Mouse (Mus musculus): ENCODE results near the gene Lrrc8c.

The Lrrc8c gene

GRCm38 (mm10) chr5:105501136-105501535 is 18.1 kb upstream of the Lrrc8c start:
- DNase-seq (ENCODE audit: low read depth): no peak

DNA sequence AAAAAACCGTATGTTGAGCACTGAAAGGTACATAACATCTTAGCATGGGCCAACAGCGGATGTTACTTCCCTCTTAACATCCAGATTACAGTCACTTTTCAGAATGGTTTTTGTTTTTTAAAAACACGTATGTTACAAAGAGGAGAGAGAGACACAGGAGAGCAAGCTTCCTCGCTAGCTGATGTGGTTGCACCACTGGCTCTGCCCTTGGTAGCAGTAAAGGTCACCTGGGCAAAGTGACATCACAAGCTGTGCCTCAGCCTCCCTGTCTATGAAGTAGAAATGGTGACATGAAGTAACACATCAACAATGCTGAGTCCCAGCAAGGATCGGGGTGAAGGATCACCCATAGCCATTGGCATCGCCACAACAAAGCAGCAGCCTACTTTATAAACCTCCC is 10.4 kb upstream of the Lrrc8c start:
- DNase-seq (ENCODE audit: low read depth): no peak

GRCm38 (mm10) chr5:105512297-105512696 is 6.9 kb upstream of the Lrrc8c start:
- no peak for DNase-seq (ENCODE audit: low read depth)

DNA sequence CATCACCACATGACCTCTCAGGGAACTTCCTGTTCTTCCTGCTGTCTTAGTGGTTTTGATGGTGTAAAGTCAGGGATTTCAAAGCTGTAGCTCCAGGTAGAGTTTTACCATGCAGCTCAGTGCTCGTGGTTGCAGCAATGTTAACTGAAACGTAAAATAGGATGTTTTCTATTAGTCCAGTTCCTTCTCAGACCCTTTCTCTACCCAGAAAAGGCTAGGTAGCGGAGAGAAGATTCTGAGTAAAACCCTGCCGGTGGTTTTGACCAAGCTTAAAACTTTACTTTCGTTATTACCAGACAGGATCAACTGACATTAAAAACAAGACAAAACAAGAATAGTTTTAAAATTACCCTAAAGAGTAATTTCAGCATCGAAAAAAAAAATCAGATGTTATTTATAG is 3.7 kb upstream of the Lrrc8c start:
- no peak for DNase-seq (ENCODE audit: low read depth)

DNA sequence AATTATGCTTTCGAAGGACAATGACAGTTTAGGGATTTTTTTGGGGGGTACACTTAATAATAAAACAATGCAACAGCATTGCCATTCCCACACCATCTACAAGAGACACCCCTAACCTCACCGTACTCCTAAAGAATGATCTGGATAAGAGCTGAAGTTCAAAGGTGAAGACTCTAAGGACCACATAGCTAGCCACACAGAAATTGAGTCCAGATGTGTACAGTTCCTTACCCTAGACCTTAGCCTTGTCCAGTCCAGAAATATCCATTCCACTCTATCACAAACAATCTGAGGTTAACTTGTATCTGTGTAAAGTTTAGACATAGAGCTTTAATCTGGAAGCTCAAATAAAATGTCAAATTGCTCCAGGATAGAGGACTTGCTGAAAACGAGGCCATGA is 2.9 kb upstream of the Lrrc8c start:
- DNase-seq (ENCODE audit: low read depth): no peak

DNA sequence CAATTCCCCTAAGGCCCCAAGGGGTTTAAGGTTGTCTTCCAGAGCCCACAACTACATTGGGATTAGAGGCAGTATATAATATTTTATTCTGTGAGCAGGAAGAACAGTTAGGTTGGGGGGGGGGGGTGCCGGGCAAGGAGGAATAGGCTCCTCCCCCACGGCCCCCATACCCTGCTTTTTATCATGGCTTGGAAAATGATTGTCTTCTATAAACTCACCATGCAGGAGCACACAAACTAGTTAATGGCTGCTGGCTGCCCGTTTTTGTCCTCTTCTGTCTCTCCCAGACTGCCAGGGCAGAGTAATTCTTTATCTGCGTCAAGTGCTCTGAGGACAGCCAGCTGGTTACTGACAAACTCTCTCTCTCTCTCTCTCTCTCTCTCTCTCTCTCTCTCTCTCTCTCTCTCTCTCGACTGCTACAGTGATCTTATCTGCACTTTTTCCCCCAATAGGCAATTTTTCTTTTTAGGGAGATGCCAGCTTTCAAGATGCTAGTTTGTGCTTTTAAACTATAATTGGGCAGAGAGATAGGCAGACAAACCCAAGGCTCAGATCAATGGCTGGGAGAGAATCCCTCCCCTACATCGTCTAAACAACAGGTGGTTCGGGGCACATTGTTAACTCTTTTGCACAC is 1.1 kb upstream of the Lrrc8c start:
- no peak for DNase-seq (ENCODE audit: low read depth)

DNA sequence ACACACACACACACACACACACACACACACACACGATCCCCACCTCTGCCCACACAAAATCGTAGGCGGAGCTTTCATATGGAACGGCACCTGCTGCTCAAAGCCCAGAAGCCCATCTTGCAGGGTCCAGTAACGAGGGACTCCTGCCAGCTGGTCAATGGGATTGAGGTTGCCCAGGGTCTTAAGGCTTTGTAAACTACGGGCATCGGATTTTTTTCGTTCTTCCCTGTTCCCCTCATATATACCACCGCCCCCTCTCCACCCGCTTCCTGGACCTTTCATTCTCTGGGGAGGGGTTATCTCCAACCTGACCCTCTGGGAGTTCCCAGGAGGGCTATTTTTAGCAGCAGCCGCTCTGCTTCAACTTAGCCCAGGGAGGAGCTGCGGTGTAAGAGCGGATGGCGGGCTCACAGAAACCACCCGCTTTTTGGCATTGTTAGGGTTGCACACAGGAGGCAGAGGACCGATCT is 527 bp upstream of the Lrrc8c start:
- no peak for DNase-seq (ENCODE audit: low read depth)

DNA sequence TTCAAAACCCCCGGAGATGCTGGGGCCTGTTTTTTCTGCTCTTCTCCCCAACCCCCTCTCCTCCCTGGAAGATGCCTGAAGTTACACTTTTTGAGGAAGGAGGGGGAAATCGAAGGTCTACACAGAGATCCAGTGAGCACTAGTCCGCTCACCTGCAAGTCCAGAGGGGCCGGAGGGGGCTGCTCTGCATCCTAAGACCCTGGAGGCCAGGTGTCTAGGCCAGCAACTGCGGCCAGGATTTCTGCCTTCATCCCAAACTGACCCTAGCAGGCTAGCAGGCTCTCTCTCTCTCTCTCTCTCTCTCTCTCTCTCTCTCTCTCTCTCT is 750 bp downstream of the Lrrc8c start:
- DNase-seq (ENCODE audit: low read depth): no peak

DNA sequence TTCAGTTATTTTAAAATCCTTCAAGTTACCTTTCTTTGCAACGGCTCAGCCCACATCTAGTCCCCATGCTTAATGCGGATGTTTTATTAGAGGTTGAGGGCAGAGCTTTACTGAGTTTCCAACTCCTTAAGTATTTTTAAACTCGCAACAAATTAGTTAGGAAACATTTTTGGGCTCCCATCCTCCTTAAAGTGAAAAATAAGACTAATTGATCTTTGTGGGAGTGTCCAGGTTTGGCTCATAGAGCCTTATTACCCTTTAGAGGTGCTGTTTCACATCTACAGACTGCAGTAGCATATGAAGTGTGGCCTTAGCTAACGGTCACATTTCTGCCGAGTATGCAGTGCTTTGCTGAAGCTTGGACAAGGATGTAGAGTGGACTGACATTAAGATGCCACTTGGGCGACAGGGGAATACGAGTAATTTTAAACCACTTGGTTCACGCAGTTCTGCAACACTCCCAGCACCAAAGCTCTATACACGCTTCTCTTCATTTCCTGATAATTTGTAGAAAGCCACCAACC is 1.3 kb downstream of the Lrrc8c start:
- no peak for DNase-seq (ENCODE audit: low read depth)

DNA sequence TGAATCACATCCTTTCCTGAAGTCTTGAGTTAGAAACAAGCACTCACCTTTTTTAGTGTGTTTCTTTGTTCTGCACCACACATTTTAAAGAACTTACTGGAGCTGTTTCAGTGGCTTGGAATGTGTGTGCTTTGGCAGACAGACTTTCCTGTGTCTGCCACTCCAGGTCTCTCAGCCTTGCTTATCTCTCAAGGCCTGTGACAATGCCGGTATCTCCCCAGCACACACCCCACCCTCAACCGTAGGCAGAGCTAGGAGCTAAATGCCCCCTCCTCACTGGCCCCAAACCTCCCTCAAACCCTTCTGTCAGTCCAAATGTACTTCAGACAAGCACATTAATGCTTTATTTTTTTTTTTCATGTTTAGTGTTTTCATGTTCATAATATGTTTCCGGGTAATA is 4.3 kb downstream of the Lrrc8c start:
- DNase-seq (ENCODE audit: low read depth): no peak

- DNase-seq (ENCODE audit: low read depth): no peak
These were observed 5.8 kb downstream of the Lrrc8c start for GRCm38 (mm10) chr5:105525004-105525403.

DNA sequence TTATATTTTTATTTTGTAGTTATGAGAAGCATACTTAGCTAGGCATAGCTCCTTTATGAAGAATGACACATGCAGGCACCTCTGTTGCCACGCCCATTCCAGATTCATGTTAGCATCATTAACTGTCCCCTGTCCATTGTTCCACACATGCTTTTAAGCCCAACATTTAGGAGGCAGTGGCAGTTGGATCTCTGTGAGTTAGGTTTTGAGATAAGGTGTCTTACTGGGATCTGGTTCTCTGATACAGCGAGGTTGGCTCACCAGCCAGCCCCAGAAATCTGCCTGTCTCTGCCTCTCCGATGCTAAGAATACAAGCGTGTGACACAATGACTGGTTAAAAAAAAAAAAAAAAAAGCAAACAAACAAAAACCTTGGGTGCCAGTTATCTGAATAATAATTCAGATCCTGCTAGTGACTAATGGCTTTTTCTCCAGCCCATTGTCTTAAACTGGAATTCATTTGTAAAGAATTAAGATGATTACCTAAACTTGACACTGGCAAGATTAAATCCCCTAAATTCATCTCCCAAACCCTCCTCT is 7.0 kb downstream of the Lrrc8c start:
- DNase-seq (ENCODE audit: low read depth): no peak

DNA sequence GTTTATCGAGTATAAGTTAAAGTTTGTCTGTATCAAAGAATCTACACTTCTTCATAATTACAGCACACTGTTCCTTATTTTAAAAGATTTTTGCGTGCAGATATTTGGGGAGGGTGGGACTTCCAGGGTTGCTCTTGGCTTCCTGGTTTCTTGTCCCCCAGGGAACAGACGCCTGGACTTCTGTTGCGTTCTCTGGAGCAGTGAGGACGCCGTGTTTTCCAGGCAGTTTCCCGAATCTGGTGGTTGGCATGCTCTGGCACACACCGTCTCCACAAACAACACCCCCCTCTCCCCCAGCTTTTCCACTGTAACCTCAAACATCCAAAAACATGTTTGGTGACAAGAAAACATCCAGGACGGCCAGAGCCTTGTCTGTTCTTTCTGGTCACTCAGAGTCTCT is 7.6 kb downstream of the Lrrc8c start:
- DNase-seq (ENCODE audit: low read depth): no peak

GRCm38 (mm10) chr5:105527477-105528331 is 8.5 kb downstream of the Lrrc8c start:
- DNase-seq (ENCODE audit: low read depth): no peak

DNA sequence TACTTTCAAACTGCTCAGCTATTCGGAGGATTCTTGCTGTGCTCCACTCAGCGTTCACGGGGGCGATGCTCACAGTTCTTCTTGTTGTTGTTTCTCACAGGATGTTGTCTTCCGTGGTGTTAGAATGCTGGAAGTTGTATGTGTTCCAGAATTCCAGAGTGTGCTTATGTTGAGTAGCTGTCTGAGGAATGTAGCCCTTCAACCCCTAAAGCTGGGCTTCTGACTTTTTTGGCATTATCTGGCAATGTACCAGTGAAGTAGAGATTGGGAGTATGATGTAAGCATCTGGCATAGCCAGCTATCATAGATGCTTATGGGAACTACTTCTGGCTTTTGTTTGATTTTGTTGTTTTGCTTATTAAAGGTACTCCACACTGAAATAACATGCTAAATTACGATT is 11.4 kb downstream of the Lrrc8c start:
- no peak for DNase-seq (ENCODE audit: low read depth)

- DNase-seq (ENCODE audit: low read depth): no peak
These were observed 16.0 kb downstream of the Lrrc8c start for GRCm38 (mm10) chr5:105535186-105535585.

DNA sequence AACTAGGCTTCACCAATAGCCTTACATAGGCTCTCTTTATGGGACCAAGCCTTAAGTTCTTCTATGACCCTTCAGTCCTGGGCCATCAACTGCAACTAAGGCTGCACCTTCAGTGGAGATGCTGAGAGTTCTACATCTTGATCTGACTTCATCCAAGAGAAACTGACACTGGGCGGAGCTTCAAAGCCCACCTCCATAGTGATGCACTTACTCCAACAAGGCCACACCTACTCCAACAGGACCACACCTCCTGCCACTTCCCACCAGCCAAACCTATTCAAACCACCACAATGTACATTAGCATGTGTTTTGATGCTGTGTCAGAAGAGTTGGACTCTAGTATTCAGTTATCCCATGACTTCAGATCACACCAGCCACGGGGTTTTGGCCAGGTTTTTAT is 17.0 kb downstream of the Lrrc8c start:
- DNase-seq (ENCODE audit: low read depth): no peak

- DNase-seq (ENCODE audit: low read depth): no peak
These were observed 18.0 kb downstream of the Lrrc8c start for GRCm38 (mm10) chr5:105537101-105537723.

DNA sequence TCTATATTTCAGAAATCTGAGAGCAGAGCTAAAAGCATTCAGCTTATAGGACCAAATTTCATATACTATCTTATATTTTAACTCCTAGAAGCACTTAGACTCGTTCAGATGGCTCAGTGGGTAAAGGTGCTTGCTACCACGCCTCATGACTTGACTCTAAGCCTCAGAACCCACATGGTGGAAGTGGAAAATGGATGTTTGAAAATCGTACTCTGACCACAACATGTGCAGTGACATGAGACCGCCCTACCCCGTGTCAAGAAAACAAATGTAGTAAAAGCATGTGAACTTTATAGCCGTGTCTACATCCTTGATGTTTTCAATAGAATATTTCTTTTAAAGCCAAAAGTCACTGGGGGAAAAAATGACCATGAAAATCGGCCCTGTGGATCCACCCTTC is 21.9 kb downstream of the Lrrc8c start:
- no peak for DNase-seq (ENCODE audit: low read depth)

DNA sequence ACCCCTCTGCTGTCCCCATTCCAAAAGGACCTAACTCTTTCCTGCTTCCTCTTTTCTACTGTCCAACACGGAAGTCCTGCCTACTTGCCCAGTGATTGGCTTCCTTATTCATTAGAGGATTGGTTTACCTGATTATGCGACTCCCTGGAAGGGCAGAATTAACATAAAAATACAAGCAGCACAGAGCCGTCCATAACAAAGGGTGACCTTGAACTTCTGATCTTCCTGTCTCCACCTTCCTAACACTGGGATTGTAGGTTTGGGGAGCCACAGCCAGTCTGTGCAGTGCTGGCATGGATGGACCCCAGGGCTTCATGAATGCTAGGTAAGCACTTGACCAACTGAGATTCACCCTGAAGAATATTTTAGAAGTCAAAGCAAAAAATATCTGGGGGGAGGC is 25.9 kb downstream of the Lrrc8c start:
- no peak for DNase-seq (ENCODE audit: low read depth)

DNA sequence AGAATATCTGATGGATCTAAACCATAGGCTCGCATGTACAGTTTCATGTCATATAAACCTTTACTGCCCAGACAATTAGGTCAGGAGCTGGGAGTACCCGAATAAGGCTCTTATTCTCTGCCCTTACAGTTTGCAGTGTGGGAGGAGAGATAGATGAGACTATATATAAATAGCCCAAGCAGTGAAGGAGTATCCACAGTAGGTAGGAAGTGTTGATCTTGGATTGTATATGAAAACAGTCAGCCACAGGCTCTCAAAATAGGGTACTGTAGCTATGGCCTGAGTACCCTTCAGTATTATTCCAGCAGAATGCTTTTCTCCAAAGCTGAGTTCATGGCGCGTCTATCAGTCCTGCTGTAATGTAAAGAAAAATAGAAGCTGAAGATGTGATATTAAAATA is 27.9 kb downstream of the Lrrc8c start:
- no peak for DNase-seq (ENCODE audit: low read depth)

DNA sequence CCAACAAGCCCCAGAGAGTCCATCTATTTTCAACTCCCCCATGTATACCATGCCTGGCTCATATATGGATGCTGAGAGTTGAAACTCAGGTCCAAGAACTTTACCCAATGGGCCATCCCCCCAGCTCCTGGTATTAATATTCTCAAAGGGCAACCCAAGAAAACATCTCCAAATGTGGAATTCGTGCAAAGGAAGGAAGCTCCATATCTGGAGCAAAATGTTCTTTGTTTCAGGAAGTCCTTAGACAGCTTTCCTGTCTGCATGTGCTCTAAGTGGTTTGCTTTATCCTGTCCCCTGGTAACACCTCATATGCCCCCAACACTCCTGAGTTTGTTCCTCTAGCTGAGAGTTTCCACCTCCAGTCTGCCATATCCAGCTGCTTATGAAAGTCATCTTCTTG is 32.6 kb downstream of the Lrrc8c start:
- DNase-seq (ENCODE audit: low read depth): no peak

DNA sequence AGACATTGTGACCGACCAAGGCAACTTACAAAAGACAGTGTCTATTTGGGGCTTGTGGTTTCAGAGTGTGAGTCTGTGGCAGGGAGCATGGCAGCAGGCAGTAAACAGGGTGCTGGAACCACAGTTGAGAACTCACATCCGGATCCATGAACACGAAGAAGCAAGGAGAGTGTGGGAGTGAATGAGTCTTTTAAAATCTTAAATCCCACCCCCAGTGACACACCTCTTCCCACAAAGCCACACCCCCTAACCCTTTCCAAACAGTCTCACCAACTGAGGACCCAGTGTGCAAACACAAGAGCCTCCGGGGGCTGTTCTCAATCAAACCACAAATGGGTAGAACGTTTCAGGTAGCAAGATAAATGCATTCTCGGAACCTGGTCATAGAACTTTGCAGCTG is 37.1 kb downstream of the Lrrc8c start:
- no peak for DNase-seq (ENCODE audit: low read depth)
